Mouse (Mus musculus) adrenal gland (tissue): Measurements from ENCODE around the gene 9130023H24Rik.

Experiments
- intact Hi-C: fragments of 180-260 bp; cut with DNase I; formaldehyde crosslinking; loops from one replicate; pipeline ENCODE4 v1.15.1; 2025

The 9130023H24Rik gene

GRCm38 (mm10) chr7:128247443-128247842, 9.6 kb upstream of the 9130023H24Rik start:
- intact Hi-C loops: loop anchor here (1.0 to 5.0 kb wide), 2 partner anchors 45 to 98 kb away; no protein-coding TSS in a partner anchor

DNA sequence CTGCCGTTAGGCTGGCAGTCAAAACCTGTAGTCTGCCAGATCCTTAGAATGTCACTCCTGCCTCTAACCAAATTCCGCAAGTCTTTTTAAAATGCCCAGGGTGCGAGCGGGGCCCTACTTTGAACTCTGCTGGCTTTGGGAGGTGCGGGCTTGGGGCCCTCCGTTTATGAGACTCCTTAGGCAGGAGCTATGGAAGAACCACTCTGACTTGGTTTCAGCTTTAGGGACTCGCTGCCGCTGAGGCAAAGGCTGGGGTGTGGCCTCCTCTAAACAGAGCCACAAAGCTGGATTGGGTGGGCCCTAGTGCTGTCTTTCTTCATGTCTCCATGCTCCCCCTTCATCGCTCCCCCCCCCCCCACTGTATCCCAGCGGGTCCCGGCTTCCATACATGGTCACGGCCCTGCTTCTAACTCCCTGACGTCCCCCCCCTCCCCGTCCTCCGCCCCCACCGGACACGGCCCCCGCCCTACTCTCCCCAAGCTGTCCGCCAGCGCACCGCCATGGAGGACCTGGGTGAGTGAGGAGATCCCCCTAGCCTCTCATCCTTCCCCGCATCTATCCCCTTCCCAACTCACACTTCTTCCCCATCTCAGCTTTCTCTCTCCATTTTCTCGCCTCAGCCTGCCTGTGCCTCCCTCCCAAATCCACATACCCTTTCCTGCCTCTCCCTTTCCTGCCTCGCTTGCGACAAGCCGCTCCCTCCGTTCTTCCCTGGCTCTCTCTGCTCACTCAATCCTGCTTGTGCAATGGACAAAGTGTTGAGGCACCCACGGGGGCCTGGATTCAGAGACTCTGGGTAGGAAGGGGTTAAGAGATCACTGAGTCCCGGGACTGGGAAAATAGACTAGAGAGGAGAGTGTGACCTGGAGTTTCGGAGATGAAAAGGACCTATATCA, 8.9 kb upstream of the 9130023H24Rik start, which contains the start of gene Tgfb1i1:
Gene Tgfb1i1 (plus strand): TSS at position 317 of the 896 bp plus-strand sequence.
- intact Hi-C loops: loop anchor here (1.0 to 5.0 kb wide), 2 partner anchors 46 to 99 kb away; no protein-coding TSS in a partner anchor

GRCm38 (mm10) chr7:128245547-128245946, 7.7 kb upstream of the 9130023H24Rik start:
- intact Hi-C loops: loop anchor here (5.0 kb wide), 1 partner anchor 47 kb away; no protein-coding TSS in a partner anchor

- intact Hi-C loops: loop anchor here (5.0 kb wide), 1 partner anchor 48 kb away; no protein-coding TSS in a partner anchor
Observed at GRCm38 (mm10) chr7:128244410-128245025, 6.7 kb upstream of the 9130023H24Rik start.

DNA sequence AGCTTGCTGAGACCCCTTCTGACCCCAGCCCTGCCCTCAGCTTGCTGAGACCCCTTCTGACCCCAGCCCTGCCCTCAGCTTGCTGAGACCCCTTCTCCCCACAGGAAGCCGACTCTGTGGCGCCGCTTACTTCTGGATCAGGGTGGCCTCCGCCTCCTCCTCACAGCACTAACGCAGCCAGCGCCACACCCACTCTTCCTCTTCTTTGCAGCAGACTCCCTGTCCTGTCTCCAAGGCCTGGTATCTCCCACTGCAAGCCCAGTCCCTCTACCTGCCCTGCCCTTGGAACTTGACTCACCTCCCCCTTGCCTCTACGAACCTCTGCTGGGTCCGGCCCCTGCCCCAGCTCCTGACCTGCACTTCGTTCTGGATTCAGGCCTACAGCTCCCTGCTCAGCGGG, 6.1 kb upstream of the 9130023H24Rik start:
- intact Hi-C loops: no loop called here

GRCm38 (mm10) chr7:128242331-128242730, 4.5 kb upstream of the 9130023H24Rik start:
- intact Hi-C loops: no loop called here

DNA sequence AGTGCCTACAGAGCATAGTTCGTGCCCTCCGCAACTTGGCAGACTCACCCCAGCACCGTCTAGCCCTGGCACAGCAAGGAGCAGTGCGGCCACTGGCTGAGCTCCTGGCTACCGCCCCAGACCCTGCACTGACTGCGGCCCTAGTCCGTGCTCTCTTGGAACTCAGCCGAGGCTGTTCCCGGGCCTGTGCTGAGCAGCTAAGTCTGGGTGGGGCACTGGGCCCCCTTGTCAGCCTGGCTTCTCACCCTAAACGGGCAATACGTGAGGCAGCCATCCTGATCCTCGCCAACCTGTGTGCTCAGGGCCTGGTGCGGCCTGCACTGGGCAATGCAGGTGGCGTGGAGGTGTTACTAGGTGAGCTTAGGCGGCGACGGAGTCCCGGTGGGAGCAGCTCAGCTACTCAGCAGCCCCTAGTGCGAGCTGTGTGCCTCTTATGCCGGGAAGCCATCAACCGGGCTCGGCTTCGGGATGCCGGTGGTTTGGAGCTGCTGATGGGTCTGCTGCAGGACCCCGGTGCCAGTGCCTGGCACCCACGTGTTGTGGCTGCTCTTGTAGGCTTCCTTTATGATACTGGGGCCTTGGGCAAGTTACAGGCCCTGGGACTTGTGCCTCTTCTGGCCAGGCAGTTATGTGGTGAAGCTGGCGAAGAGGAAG, 2.4 kb upstream of the 9130023H24Rik start:
- intact Hi-C loops: no loop called here

DNA sequence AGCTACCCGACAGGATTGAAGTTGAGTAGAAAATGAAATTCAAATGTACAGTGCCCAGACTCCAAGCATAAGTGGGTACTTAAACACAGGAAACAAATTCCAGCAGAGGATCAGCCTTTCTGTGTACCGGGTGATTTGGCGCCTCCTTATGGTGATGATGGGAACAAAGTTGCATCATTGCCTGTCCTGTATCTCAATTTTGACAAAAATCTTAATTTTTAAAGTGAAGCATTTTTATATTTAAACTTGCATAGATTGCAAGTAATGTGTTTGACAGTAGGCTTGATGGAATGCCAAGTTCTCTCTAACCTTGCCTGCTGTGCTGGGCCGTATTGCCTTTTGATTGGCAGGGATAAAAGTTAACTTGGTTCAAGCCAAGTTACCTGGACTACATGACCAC, 1.2 kb upstream of the 9130023H24Rik start:
- intact Hi-C loops: no loop called here

DNA sequence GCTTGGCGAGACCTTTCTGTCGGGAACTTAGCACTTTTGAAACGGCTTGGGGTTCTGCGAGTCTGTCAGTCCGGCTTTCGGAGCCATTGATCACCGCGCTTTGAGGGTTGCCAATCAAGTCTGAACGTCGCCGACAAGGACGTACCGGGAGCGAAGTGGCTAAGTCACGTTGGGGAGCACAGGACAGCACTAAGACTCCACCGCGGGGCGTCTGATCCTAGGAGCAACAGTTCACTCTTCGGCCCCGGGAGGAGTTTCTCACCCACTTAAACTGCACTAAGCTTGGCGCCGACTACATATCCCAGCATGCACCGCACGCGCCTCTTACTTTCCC, 271 bp downstream of the 9130023H24Rik start:
- intact Hi-C loops: no loop called here

- intact Hi-C loops: no loop called here
Observed at GRCm38 (mm10) chr7:128236856-128237592, 807 bp downstream of the 9130023H24Rik start, which contains the start of gene Armc5. Armc5 (plus strand) TSS chr7:128237342.

DNA sequence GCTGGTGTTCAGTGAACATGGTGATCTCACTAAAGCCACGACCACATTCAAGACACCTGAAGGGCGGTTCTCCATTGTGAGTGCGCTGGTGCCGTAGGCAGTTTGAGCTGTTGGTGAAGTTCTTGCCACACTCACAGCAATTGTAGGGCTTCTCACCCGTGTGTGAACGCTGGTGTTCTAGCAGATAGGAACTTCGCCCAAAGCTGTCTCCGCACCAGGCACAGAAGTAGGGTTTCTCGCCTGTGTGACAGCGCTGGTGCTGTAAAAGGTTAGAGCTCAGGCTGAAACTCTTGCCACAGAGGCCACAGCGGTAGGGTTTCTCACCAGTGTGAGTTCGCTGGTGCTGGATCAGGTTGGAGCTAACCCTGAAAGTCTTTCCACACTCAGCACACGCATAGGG, 1.4 kb downstream of the 9130023H24Rik start:
- intact Hi-C loops: no loop called here

DNA sequence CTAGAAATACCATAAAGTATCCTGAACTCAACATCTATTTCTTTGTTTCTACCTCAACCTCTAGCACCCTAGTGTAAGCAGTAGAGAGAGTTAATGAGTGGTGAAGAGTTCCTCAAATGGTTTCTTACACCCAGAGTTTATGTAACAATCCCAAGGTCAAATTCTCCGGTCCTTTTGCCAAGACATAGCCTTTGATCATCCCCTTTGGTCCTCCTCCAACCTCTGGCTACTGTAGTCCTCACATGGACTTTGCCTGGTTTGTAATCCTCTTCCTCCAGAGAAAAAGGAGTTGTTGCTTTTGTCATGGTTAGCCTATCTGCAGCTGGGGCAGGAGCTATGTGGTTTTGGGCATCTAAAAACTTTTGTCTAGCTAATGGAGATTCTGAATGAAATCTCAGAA, 2.4 kb downstream of the 9130023H24Rik start:
- intact Hi-C loops: no loop called here

DNA sequence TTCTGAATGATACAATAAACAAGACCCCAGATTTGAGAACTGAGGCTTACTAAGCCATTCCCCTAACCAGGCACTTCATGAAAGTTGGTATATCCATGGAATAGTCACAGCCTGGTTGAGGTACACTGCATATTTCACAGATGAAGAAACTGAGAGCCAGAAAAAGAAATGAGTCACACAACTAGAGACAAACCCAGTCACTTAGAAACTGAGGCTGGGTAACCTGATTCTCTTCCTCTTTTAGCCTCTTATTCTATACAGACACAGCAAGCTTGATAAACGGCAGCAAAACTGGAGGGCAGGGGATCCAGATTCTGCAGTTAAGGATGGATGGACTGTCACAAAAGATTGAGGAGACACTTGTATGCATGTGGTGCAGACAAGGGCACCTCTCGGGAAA, 3.0 kb downstream of the 9130023H24Rik start:
- intact Hi-C loops: no loop called here

DNA sequence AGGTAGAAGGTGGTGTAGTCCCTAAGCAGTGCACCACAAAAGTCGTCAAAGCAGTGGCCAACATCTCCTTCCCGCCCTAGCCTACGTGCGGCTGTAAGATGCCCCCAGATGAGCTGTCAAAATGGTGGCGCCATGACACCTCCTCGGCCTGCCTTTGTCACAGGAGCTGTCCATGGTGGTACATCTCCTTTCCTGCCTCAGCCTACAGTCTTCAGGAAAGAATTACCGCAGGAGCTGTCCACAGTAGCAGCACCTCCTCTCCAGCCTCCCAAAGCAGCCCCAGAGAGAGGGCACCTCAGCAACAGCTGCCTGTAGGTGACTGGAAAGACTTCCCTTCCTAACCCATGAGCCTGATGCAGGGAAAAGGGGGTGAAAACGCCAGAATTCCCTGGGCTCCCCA, 6.1 kb downstream of the 9130023H24Rik start:
- intact Hi-C loops: no loop called here

DNA sequence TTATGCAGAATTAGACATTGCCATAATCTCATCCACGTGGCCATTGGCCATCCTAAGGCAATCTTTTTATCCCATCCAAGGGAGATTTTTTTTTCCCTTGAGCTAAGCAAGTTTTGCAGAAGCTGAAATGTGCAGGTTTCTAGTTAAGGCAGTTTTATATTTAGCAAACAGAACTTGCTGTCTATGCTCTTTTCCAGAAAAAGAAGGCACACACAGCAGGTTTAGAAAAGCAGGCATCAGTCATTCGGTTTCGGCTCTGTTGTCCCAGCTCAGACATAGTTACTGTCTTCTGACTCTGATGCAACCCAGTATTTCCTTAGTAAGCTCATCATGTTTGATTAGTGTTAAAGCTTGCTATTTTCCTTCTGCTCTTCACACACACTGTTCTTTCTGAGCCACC, 16.9 kb downstream of the 9130023H24Rik start:
- intact Hi-C loops: no loop called here

DNA sequence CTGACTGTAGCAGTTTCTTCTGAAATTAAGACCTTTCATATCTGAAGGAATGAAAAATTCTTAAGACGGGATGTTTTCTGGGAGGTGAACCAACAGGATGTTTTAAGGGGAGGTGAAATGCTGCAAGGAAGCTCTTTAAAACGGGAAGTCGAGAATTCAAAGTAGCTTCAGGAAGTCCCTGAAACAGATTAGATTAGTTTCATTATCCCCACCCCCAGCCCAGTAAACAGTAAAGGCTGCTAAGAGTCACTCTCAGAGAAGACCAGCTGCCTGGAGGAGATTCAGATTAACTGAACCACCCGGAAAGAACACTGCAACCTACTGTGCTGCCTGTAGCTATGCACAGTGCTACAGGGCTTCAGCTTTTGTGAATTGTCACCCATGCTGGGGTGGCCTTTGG, 17.9 kb downstream of the 9130023H24Rik start:
- intact Hi-C loops: loop anchor here (10.0 kb wide), 1 partner anchor 205 kb away; no protein-coding TSS in a partner anchor

- intact Hi-C loops: loop anchor here (10.0 kb wide), 1 partner anchor 195 kb away; no protein-coding TSS in a partner anchor
Observed at GRCm38 (mm10) chr7:128209826-128210225, 28.0 kb downstream of the 9130023H24Rik start.

DNA sequence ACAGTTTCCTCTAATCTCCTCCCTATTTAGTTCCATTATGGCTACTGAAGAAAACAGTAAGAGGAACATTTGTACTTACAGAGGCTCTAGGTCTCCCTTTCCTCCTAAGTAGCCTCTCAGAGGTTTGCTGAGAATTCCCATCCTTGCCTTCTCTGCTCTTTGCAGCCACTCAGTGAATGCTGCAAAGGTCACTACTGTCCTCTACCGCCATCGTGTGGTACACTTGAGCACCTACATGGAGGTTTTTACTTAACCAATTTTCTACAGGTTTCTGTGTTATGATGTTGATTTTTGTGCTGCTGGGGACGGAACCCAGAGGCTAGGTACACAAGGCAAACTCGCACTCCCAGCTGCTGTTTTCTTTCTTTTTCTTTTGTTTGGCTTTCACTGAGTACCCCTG, 29.6 kb downstream of the 9130023H24Rik start:
- intact Hi-C loops: loop anchor here (1.0 kb wide), 1 partner anchor 109 kb away; no protein-coding TSS in a partner anchor

DNA sequence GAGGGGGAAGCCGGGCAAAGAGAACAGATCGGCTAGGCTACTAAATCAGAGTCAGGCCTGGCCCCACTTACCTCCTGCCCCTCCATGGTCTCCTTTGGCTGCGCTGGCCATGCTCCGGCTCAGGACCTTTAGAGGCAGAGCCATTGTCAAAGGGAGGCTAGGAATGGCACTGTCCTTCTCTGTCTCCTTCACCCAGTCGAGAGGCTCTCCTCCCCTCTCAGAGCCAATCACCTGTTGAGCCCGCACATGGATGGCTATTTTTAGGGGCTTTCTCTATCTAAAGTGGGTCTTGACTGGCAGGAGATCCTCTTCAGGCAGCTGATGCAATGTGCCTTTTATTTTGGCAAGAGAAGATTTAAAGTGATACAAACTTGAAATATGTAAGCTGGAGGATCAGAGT, 31.7 kb downstream of the 9130023H24Rik start, which contains the start of gene Cox6a2:
Gene Cox6a2 (minus strand): TSS at position 236 of the 400 bp plus-strand sequence.
- intact Hi-C loops: no loop called here

DNA sequence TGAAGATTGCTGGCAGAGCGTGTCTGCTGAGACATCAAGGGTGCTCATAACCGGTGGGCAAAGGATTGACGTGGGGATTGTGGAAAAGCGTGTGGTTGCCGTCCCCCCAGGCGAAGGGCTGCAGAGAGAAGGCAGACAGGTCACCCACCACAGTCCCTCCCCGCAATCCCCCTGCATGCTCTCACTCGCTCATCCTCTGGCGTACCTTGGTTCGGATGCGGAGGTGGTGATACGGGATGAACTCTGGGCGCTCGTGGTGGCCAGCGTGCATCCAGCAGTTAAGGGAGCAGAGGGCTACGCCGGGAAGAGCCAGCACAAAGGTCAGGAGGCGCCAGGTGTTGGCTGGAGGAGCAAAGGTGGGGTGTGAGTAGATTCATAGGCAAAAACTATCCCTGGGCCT, 32.1 kb downstream of the 9130023H24Rik start:
- intact Hi-C loops: no loop called here

GRCm38 (mm10) chr7:128204179-128204578, 33.7 kb downstream of the 9130023H24Rik start:
- intact Hi-C loops: no loop called here
